ENCODE assay signal across 8 mouse cellular contexts in the genomic region with DNA sequence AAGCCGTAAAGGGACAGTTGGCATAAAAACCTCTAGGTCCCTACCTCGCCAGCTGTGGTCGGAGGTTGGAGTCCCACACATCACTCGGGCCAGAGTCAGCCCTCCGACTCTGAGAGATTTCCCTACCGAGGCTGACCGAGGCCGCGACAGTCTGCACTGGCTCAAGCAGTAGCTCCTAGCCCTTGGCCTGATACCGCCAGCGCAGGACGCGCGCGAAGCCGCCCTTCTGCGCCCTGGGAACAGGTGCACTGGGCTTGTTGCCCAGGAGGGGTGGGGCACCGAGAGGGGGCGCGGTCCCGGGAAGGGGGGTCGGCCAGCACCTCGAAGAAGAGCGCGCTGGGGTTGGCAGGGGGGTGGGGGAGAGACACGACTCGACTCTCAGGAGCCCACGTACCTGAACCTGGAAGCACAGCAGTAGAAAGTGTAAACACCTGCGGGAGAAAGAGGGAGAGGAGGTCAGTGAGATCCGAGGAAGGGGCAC. TPM values are rescaled to one million over a fixed set of nuclear protein-coding genes. Genes with fewer than 3 reads are reported as not detected.
DNase-seq lines count a peak whose midpoint lies in the region; ATAC-seq and TF ChIP-seq lines count a peak whose summit lies in the region.

No protein-coding gene starts in this region.

- TF ChIP-seq POLR2A in spleen, adult 2 months (IDR thresholded peaks at IDR 0.05; ENCODE audit: low read depth, low read length) = no peak

- H3K4me3 ChIP-seq in spleen, adult 2 months (ENCODE audit: extremely low read depth, insufficient read depth, insufficient read length) = peak overlapping the region; percentile 39
- peak overlapping the region; percentile 61 for H3K4me3 ChIP-seq in embryonic facial prominence, embryonic 12.5 days
- peak overlapping the region; percentile 50 for H3K4me3 ChIP-seq in stomach, embryonic 14.5 days (ENCODE audit: low read depth, low read length)

- peaks cover 7% of the 10 kb centered on the region for H3K4me1 ChIP-seq in spleen, adult 2 months (ENCODE audit: control insufficient read depth, insufficient read depth, insufficient read length)
- H3K4me1 ChIP-seq in embryonic facial prominence, embryonic 12.5 days = peaks cover 42% of the 10 kb centered on the region
- peaks cover 12% of the 10 kb centered on the region; the same call in 1 of the 2 replicates for H3K4me1 ChIP-seq in stomach, embryonic 14.5 days (ENCODE audit: control insufficient read depth, insufficient read depth, low read length)

- ATAC-seq in embryonic facial prominence, embryonic 12.5 days (ENCODE audit: insufficient number of reproducible peaks, insufficient read depth, low FRiP score, low TSS enrichment) = no peak
- no peak; the same call in 1 of the 2 replicates for ATAC-seq in stomach, embryonic 14.5 days (ENCODE audit: insufficient number of reproducible peaks, insufficient read depth, low FRiP score, low read depth)

- H3K36me3 ChIP-seq in spleen, adult 2 months (ENCODE audit: control insufficient read depth, insufficient read depth, low read length) = peaks cover 6% of the 10 kb centered on the region
- peaks cover 18% of the 10 kb centered on the region for H3K36me3 ChIP-seq in embryonic facial prominence, embryonic 12.5 days
- peaks cover 21% of the 10 kb centered on the region for H3K36me3 ChIP-seq in stomach, embryonic 14.5 days (ENCODE audit: control insufficient read depth, insufficient read depth, low read length)

- WGBS in spleen, adult 2 months = 2% methylated on average over 30 of the region's 30 CpGs
- 2% methylated on average over 30 of the region's 30 CpGs for WGBS in embryonic facial prominence, embryonic 12.5 days
- 2% methylated on average over 30 of the region's 30 CpGs for WGBS in stomach, embryonic 14.5 days

- peaks cover 13% of the 10 kb centered on the region for H3K27me3 ChIP-seq in spleen, adult 2 months (ENCODE audit: control insufficient read depth, insufficient read depth, low read length)
- H3K27me3 ChIP-seq in embryonic facial prominence, embryonic 12.5 days = peaks cover 31% of the 10 kb centered on the region
- 0 out of 2 replicates have a peak, but pooled peaks cover 3% of the 10 kb centered on the region for H3K27me3 ChIP-seq in stomach, embryonic 14.5 days (ENCODE audit: control insufficient read depth, insufficient read depth, low read length)

- H3K9me3 ChIP-seq in embryonic facial prominence, embryonic 12.5 days = no peaks in the 10 kb centered on the region
- H3K9me3 ChIP-seq in stomach, embryonic 14.5 days (ENCODE audit: control insufficient read depth, low read depth, low read length) = no peaks in the 10 kb centered on the region

- intact Hi-C loops in heart, postnatal 10 days (cut with DNase I) = loop anchor here (5.0 kb wide), 3 partner anchors 114 to 504 kb away; partner anchors contain the start of gene Fbxw11

- H3K27ac ChIP-seq in spleen, adult 2 months (ENCODE audit: insufficient read depth, low read length) = no peak overlapping the region
- no peak overlapping the region for H3K27ac ChIP-seq in embryonic facial prominence, embryonic 12.5 days
- H3K27ac ChIP-seq in stomach, embryonic 14.5 days (ENCODE audit: low read length) = no peak overlapping the region

- DNase-seq in spleen, adult 2 months (ENCODE audit: low read depth in 1 of 2, low spot score in 2 of 2) = no peak
- no peak for DNase-seq in spleen, postnatal 36 days (ENCODE audit: low spot score in 2 of 2)
- DNase-seq in heart, postnatal 10 days = peak; percentile 68 to 71
- DNase-seq in kidney, postnatal 36 days = peak; percentile 51 to 77
- DNase-seq in lung, postnatal 36 days = peak; percentile 40
- DNase-seq in urinary bladder, postnatal 14 days (ENCODE audit: low spot score) = no peak

- H3K9ac ChIP-seq in embryonic facial prominence, embryonic 12.5 days = peak overlapping the region; percentile 72
- peak overlapping the region; percentile 28; the same call in 1 of the 2 replicates for H3K9ac ChIP-seq in stomach, embryonic 14.5 days (replicated peaks; ENCODE audit: low read depth, low read length)

- no peak for TF ChIP-seq CTCF in spleen, adult 2 months (IDR thresholded peaks at IDR 0.05; ENCODE audit: extremely low read depth, insufficient read depth, insufficient read length, insufficient replicate concordance)

- peak overlapping the region; percentile 95 for H3K4me2 ChIP-seq in embryonic facial prominence, embryonic 12.5 days (replicated peaks)
- H3K4me2 ChIP-seq in stomach, embryonic 14.5 days (replicated peaks; ENCODE audit: low read depth, low read length) = peak overlapping the region; percentile 92

RNA-seq across cellular contexts. Expression of gene Fgf18, which starts 0.5 kb away (rescaled TPM):
- 0.62 and 0.95 TPM in 2 replicates for polyA plus RNA-seq in spleen, adult 2 months (2012; rRNA removed)
- 11.5 and 17.2 TPM in 2 replicates for polyA plus RNA-seq in embryonic facial prominence, embryonic 12.5 days (2016; fragmentation: Nextera tagmentation; extraction: Ambion mirVana)
- 1 to 10 TPM; 6.1 to 7.3 TPM for total RNA-seq in heart, postnatal 10 days (2021)
- polyA plus RNA-seq in stomach, embryonic 14.5 days (2014; fragmentation: Nextera tagmentation; extraction: Ambion mirVana) = 2.8 and 3.7 TPM in 2 replicates

RNA-seq across cellular contexts. Expression of gene Npm1, which starts 16.3 kb away (rescaled TPM):
- 57.0 and 65.2 TPM in 2 replicates for polyA plus RNA-seq in spleen, adult 2 months (2012; rRNA removed)
- 922 and 970 TPM in 2 replicates for polyA plus RNA-seq in embryonic facial prominence, embryonic 12.5 days (2016; fragmentation: Nextera tagmentation; extraction: Ambion mirVana)
- total RNA-seq in heart, postnatal 10 days (2021) = 100 to 1,000 TPM; 202 to 225 TPM
- 1,097 and 1,101 TPM in 2 replicates for polyA plus RNA-seq in stomach, embryonic 14.5 days (2014; fragmentation: Nextera tagmentation; extraction: Ambion mirVana)

RNA-seq across cellular contexts. Expression of gene Tlx3, which starts 56.7 kb away (rescaled TPM):
- not detected in 2 replicates for polyA plus RNA-seq in spleen, adult 2 months (2012; rRNA removed)
- 6.6 and 9.1 TPM in 2 replicates for polyA plus RNA-seq in embryonic facial prominence, embryonic 12.5 days (2016; fragmentation: Nextera tagmentation; extraction: Ambion mirVana)
- total RNA-seq in heart, postnatal 10 days (2021) = not detected
- not detected in 2 replicates for polyA plus RNA-seq in stomach, embryonic 14.5 days (2014; fragmentation: Nextera tagmentation; extraction: Ambion mirVana)

Comparison
In these comparisons a context has a peak if more than half of its experiments do, and no peak if none do; other contexts are left out.
1. DNase-seq: peak in heart, postnatal 10 days (2 of 2), kidney, postnatal 36 days (2 of 2) and lung, postnatal 36 days (single experiment); none in spleen, adult 2 months (0 of 2), spleen, postnatal 36 days (0 of 2) and urinary bladder, postnatal 14 days (single experiment).
2. RNA of gene Npm1, which starts 16.3 kb away (polyA plus RNA-seq): 1,097 to 1,101 TPM in stomach, embryonic 14.5 days and 922 to 970 TPM in embryonic facial prominence, embryonic 12.5 days; 57.0 to 65.2 TPM in spleen, adult 2 months; every median in the first group is over 10 times any median in the second.
3. Peak in every context shown above with its lines, with median percentiles within 50 percentile points of each other: H3K4me3 ChIP-seq.